Mouse (Mus musculus) testis, adult 2 months (tissue): ENCODE results near the gene Cdk6.

ENCODE experiments used
- CTCF ChIP-seq: fragments of 200-500 bp; IDR thresholded peaks from 2 replicates; pipeline ENCODE4 v1.5.1; 2012; ENCODE audit warnings: low read depth, mild to moderate bottlenecking, inconsistent platforms, low read length, moderate library complexity; ENCODE audit not compliant: control insufficient read depth, insufficient read depth, insufficient replicate concordance
- POLR2A ChIP-seq: fragments of 200-500 bp; IDR thresholded peaks from 2 replicates; pipeline ENCODE4 v1.6.1; 2012; ENCODE audit warnings: low read depth, mild to moderate bottlenecking, inconsistent platforms, low read length, moderate library complexity; ENCODE audit not compliant: control insufficient read depth

GRCm38 (mm10) chr5:3574825-3575224, 233.5 kb downstream of the Cdk6 start:
- TF ChIP-seq CTCF (no peak), POLR2A (no peak)
